Mouse (Mus musculus): Measurements from ENCODE around the gene Prune1. TPM values are rescaled to one million over a fixed set of nuclear protein-coding genes. Genes with fewer than 3 reads are reported as not detected.

Gene Prune1
- polyA plus RNA-seq, 1 experiment from 2014 or later, result 19.8 TPM

DNA sequence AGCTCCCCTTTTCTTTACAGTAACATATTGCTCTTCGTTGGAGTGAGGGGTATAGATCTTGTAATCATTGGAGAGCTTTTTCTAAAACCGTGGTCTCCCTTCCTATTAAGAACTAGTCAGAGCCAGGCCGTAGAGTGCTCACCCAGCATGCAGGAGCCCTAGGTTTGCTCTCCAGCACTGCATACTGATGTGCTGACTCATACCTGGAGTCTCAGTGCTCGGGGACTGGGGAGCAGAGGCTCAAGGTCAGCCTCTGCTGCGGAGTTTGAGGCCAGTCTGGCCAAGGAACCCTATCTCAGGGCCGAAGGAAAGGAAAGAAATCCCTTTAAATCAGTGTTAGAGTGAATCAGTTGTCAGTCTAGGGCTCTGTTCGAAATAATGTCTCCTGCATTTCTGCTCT is 49.1 kb downstream of the Prune1 start:
- no peaks in the 10 kb centered on the region for H3K9me3 ChIP-seq (ENCODE audit: control insufficient read depth, low read length)
- no peaks in the 10 kb centered on the region for H3K27me3 ChIP-seq (replicated peaks; ENCODE audit: control insufficient read depth, insufficient read depth, low read length)
- no peak overlapping the region for H3K4me3 ChIP-seq (ENCODE audit: low read depth, low read length)
- no peak overlapping the region; the same call in 1 of the 2 replicates for H3K9ac ChIP-seq (ENCODE audit: low read depth, low read length)
- peaks cover 30% of the 10 kb centered on the region for H3K4me1 ChIP-seq (replicated peaks; ENCODE audit: control insufficient read depth, insufficient read depth, low read length)
- no peak overlapping the region for H3K4me2 ChIP-seq
- no peak for DNase-seq (ENCODE audit: low spot score)
- WGBS, result 73% methylated on average over 7 of the region's 7 CpGs
- no peak for ATAC-seq (replicated peaks; ENCODE audit: low FRiP score)
- peaks cover 48% of the 10 kb centered on the region for H3K36me3 ChIP-seq (ENCODE audit: control insufficient read depth, insufficient read depth, low read length)
- no peak overlapping the region for H3K27ac ChIP-seq (ENCODE audit: low read depth, low read length)

DNA sequence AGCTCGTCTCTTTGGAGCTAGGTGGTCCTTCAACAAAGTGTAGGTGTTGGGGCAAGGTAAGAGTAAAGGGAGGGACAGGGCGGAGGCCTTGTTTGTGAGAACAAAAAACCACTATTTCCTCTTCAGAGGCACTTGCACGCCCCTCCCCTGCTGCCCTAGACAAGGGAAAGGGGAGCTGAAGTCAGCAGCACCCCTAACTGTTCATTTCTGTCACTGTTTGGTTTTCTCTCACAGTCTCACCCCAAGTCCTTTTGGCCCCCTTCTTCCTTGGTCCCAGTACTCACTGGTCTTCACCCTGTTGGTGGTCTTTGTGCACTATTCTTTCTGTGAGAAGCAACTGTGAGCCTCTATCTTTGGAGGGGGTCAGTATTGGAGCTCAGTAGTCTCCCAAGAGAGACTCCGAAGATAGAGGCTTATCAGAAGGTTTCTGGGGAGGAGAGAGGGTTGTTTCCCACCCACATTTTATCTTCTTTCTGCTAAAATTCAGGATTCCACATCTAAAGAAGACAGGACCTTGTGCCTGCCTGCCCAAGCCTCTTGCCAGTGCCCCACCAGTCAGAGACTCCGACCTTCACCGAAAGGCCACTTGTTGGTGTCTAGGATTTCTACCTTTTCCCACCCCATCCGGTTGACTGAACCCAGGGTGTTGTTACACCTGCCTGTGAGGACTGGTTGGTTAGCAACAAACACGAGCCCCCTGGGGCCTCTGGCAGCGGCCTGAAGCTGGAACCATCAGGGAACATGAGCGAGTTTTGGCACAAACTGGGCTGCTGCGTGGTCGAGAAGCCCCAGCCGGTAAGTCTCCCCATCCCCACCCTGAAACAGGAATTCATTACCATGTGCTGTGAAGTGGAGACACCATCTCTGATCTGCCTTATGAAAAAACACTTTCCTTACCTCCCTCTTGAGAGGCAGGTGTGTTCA is 50.3 kb downstream of the Prune1 start, which contains the start of gene Mllt11:
TSS of gene Mllt11 (minus strand) at position 874 of the 924 bp plus-strand sequence.
- no peak; the same call in 1 of the 2 replicates for ATAC-seq (replicated peaks; ENCODE audit: low FRiP score)
- peak within 1 kb of the TSS; percentile 98 for H3K4me2 ChIP-seq
- H3K36me3 ChIP-seq (ENCODE audit: control insufficient read depth, insufficient read depth, low read length), result peaks cover 42% of the 10 kb centered on the region
- H3K4me3 ChIP-seq (ENCODE audit: low read depth, low read length), result peak within 1 kb of the TSS; percentile 87
- peaks cover 32% of the 10 kb centered on the region for H3K4me1 ChIP-seq (replicated peaks; ENCODE audit: control insufficient read depth, insufficient read depth, low read length)
- 58% methylated on average over 13 of the region's 13 CpGs for WGBS
- no peak for DNase-seq (ENCODE audit: low spot score)
- H3K9me3 ChIP-seq (ENCODE audit: control insufficient read depth, low read length), result no peaks in the 10 kb centered on the region
- peak within 1 kb of the TSS; percentile 98 for H3K27ac ChIP-seq (ENCODE audit: low read depth, low read length)
- peak within 1 kb of the TSS; percentile 97 for H3K9ac ChIP-seq (ENCODE audit: low read depth, low read length)
- H3K27me3 ChIP-seq (replicated peaks; ENCODE audit: control insufficient read depth, insufficient read depth, low read length), result no peaks in the 10 kb centered on the region

DNA sequence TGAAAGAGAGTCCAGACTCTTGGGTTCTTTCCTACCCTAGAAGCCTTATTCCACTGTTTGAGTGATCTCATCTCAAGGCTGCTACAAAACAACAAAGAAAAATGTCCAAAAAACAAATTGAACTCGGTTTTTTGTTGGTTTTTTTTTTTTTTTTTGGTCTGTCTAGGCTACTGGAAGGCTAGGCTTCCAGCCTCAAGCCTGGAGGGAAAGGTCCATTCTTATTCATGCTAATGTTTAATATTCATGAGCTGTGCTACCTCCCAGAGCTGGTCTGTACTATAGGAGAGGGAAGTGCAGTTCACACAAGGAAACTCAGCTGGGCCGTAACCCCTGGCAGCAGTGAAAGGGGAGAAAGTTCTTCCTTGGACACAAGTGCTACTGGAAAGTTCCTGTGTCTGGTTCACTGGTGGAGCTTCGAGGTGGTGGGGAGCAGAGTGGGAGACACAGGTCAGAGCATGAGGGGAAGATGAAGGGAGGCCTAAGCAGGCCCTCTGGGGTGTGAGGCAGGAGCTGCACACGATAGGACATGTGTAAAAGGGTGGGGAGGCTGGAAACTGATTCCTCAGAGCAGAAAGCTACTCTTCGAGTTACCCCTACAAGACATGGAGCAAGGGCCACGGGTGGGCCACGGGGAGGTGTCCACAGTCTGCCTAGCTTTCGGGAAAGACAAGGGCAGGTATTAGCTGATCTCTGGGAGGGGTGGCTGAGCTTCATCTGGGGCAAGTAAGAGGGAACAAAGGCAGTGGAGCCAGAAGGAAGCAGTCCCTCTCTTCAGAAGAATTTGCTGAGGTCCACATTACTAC is 51.2 kb downstream of the Prune1 start:
- Histone ChIP-seq H3K4me2 (peak overlapping the region; percentile 98), H3K4me1 (replicated peaks; ENCODE audit: control insufficient read depth, insufficient read depth, low read length) (peaks cover 32% of the 10 kb centered on the region), H3K36me3 (ENCODE audit: control insufficient read depth, insufficient read depth, low read length) (peaks cover 36% of the 10 kb centered on the region), H3K27me3 (replicated peaks; ENCODE audit: control insufficient read depth, insufficient read depth, low read length) (no peaks in the 10 kb centered on the region), H3K9me3 (ENCODE audit: control insufficient read depth, low read length) (no peaks in the 10 kb centered on the region), H3K9ac (ENCODE audit: low read depth, low read length) (peak overlapping the region; percentile 97), H3K4me3 (ENCODE audit: low read depth, low read length) (peak overlapping the region; percentile 87), H3K27ac (ENCODE audit: low read depth, low read length) (peak overlapping the region; percentile 98)
- 36% methylated on average over 8 of the region's 8 CpGs for WGBS
- ATAC-seq (replicated peaks; ENCODE audit: low FRiP score) (peak; percentile 35; the same call in 1 of the 2 replicates), DNase-seq (ENCODE audit: low spot score) (no peak)

DNA sequence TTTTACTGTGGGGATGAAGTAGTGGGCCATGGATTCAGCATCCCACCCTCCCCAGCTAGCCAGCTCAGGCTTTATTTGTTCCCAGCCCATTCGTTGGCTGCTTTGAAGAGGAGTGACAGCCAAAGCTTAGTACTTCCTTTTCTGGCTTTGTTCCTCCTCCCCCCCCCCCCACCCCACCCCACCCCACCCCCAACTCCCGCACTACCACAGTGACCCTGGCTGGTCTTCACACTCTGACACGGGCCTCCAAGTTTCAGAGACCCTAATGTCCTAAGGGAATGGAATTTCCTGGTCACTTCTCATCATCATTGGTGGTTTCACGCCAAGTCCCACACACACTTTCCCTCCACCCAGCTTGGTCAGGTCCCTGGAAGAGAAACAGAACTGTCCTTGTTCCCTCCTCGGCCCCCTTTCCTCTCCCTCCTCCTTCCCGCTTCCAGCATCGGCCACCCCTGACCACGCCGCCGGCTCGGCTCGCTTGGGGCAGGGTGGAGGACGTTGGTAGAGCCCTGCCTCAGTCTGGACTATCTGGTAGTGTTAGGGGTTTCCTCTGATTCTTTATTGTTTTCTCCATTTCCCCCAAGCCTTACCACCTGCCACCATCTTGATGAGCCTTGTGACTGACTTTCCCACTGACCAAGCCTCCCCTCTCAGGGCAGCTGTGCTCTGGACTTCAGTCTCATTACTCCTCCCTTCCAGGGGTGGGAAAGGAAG is 51.9 kb downstream of the Prune1 start:
- Histone ChIP-seq H3K36me3 (ENCODE audit: control insufficient read depth, insufficient read depth, low read length) (peaks cover 35% of the 10 kb centered on the region), H3K27me3 (replicated peaks; ENCODE audit: control insufficient read depth, insufficient read depth, low read length) (no peaks in the 10 kb centered on the region), H3K4me2 (peak overlapping the region; percentile 98), H3K27ac (ENCODE audit: low read depth, low read length) (peak overlapping the region; percentile 98), H3K9ac (ENCODE audit: low read depth, low read length) (peak overlapping the region; percentile 97), H3K4me1 (replicated peaks; ENCODE audit: control insufficient read depth, insufficient read depth, low read length) (peaks cover 32% of the 10 kb centered on the region), H3K9me3 (ENCODE audit: control insufficient read depth, low read length) (no peaks in the 10 kb centered on the region), H3K4me3 (ENCODE audit: low read depth, low read length) (peak overlapping the region; percentile 87)
- ATAC-seq (replicated peaks; ENCODE audit: low FRiP score) (no peak; the same call in 1 of the 2 replicates), DNase-seq (ENCODE audit: low spot score) (peak; percentile 52)
- 6% methylated on average over 13 of the region's 13 CpGs for WGBS

DNA sequence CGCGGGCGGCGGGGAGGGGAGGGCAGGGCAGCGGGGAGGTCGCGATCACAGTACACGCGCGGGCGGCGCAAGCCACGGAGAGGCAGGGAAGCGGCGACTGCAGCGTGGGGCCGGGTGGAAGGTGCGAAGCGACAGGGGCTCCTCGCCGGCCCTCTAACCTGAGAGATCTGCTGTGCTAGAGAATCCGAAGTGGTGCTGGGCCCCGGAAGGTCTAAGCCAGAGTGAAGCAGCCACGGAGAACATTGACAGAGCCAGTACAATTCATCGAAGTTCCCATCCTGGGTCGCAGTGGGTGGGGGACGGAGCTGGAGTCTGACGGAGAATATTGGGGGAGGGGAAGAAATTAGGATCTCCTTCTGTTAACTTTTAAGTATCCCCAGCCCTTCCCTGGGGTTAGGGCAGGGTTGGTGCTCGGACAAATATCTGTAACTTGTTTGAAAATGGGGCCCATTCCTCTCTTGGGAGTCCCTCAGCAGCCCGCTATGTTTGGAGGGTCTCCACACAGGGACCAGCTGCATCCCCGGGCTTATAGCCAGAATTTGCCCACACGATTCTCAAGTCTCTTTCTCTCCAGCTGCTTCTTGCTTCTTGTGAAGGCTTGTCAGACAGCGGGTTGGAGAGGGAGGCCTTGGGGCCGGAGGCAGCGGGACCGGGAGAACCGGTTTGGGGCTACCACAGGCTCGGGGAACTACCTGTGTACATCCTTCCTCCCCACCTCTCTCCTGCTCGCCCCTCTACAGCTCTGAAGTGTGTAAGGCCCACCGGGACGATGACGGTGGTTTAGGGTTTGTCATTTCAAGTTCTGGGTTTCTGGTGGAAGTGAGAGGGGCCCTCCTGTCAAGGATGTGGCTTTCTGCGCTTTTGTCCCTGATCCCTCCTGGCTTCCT is 52.7 kb downstream of the Prune1 start:
- H3K4me1 ChIP-seq (replicated peaks; ENCODE audit: control insufficient read depth, insufficient read depth, low read length), result peaks cover 32% of the 10 kb centered on the region
- H3K9ac ChIP-seq (ENCODE audit: low read depth, low read length), result peak overlapping the region; percentile 97
- peak overlapping the region; percentile 87 for H3K4me3 ChIP-seq (ENCODE audit: low read depth, low read length)
- H3K27me3 ChIP-seq (replicated peaks; ENCODE audit: control insufficient read depth, insufficient read depth, low read length), result no peaks in the 10 kb centered on the region
- DNase-seq (ENCODE audit: low spot score) (peak; percentile 60), ATAC-seq (replicated peaks; ENCODE audit: low FRiP score) (peak; percentile 24; the same call in 1 of the 2 replicates)
- no peaks in the 10 kb centered on the region for H3K9me3 ChIP-seq (ENCODE audit: control insufficient read depth, low read length)
- H3K27ac ChIP-seq (ENCODE audit: low read depth, low read length), result peak overlapping the region; percentile 98
- peak overlapping the region; percentile 98 for H3K4me2 ChIP-seq
- peaks cover 31% of the 10 kb centered on the region for H3K36me3 ChIP-seq (ENCODE audit: control insufficient read depth, insufficient read depth, low read length)
- WGBS, result under 1% methylated on average over 43 of the region's 43 CpGs

- under 1% methylated on average over 64 of the region's 64 CpGs for WGBS
- H3K27ac ChIP-seq (ENCODE audit: low read depth, low read length), result peak within 1 kb of the TSS; percentile 98
- ATAC-seq (replicated peaks; ENCODE audit: low FRiP score) (peak; percentile 85), DNase-seq (ENCODE audit: low spot score) (peak; percentile 85)
- peak within 1 kb of the TSS; percentile 97 for H3K9ac ChIP-seq (ENCODE audit: low read depth, low read length)
- H3K4me2 ChIP-seq, result peak within 1 kb of the TSS; percentile 98
- H3K4me3 ChIP-seq (ENCODE audit: low read depth, low read length), result peak within 1 kb of the TSS; percentile 87
- H3K9me3 ChIP-seq (ENCODE audit: control insufficient read depth, low read length), result no peaks in the 10 kb centered on the region
- H3K27me3 ChIP-seq (replicated peaks; ENCODE audit: control insufficient read depth, insufficient read depth, low read length), result no peaks in the 10 kb centered on the region
- H3K4me1 ChIP-seq (replicated peaks; ENCODE audit: control insufficient read depth, insufficient read depth, low read length), result peaks cover 32% of the 10 kb centered on the region
- peaks cover 25% of the 10 kb centered on the region for H3K36me3 ChIP-seq (ENCODE audit: control insufficient read depth, insufficient read depth, low read length)
Observed at GRCm38 (mm10) chr3:95228148-95228893, 53.6 kb downstream of the Prune1 start, which contains the start of gene Cdc42se1. Gene Cdc42se1, plus strand, starts transcription at chr3:95228732.

- ATAC-seq (replicated peaks; ENCODE audit: low FRiP score) (no peak), DNase-seq (ENCODE audit: low spot score) (no peak)
- H3K9me3 ChIP-seq (ENCODE audit: control insufficient read depth, low read length), result no peaks in the 10 kb centered on the region
- peaks cover 26% of the 10 kb centered on the region for H3K4me1 ChIP-seq (replicated peaks; ENCODE audit: control insufficient read depth, insufficient read depth, low read length)
- peaks cover 16% of the 10 kb centered on the region for H3K36me3 ChIP-seq (ENCODE audit: control insufficient read depth, insufficient read depth, low read length)
- peak overlapping the region; percentile 8; the same call in 1 of the 2 replicates for H3K27ac ChIP-seq (ENCODE audit: low read depth, low read length)
- 26% methylated on average over 1 of the region's 1 CpGs for WGBS
- H3K27me3 ChIP-seq (replicated peaks; ENCODE audit: control insufficient read depth, insufficient read depth, low read length), result no peaks in the 10 kb centered on the region
- H3K4me3 ChIP-seq (ENCODE audit: low read depth, low read length), result peak overlapping the region; percentile 87
- peak overlapping the region; percentile 47; the same call in 1 of the 2 replicates for H3K9ac ChIP-seq (ENCODE audit: low read depth, low read length)
- H3K4me2 ChIP-seq, result peak overlapping the region; percentile 98
Observed at GRCm38 (mm10) chr3:95227214-95227613, 54.7 kb downstream of the Prune1 start.

All from liver, embryonic 11.5 days (tissue).